In genomic region chr5:103595394-103596226, GRCm38 (mm10) we compare ENCODE assay signal across 9 mouse cellular contexts. TPM values are rescaled to one million over a fixed set of nuclear protein-coding genes. Genes with fewer than 3 reads are reported as not detected.
DNase-seq lines count a peak whose midpoint lies in the region; ATAC-seq and TF ChIP-seq lines count a peak whose summit lies in the region.
"Had no signal": no experiment of that assay in that cellular context is flagged by ENCODE, and none has a peak within 500 bp of the region (broad histone marks: within the 10 kb centered on the region; RNA-seq: fewer than 3 reads in every experiment).

No protein-coding gene starts in this region.

- DNase-seq in heart, postnatal 4 days: no peak
- no peak for DNase-seq in midbrain, embryonic 10.5 days (ENCODE audit: low spot score)
- no peak for DNase-seq in stomach, postnatal 0 days (ENCODE audit: low spot score)
- DNase-seq in thymus, postnatal 25 days: no peak
- DNase-seq in layer of hippocampus, adult 18-20 months (ENCODE audit: low spot score in 2 of 2): no peak
- DNase-seq: kidney, postnatal 36 days had no signal

- peak; percentile 41 for ATAC-seq in heart, embryonic 14.5 days (ENCODE audit: insufficient number of reproducible peaks, insufficient read depth, low FRiP score, low read depth)
- no peak for ATAC-seq in midbrain, embryonic 12.5 days (ENCODE audit: low FRiP score, low read depth)
- ATAC-seq in hindbrain, embryonic 16.5 days: peak; percentile 31; the same call in 1 of the 2 replicates
- 0 out of 2 replicates have a peak, but pooled peaks have one; percentile 28 for ATAC-seq in stomach, postnatal 0 days (ENCODE audit: low FRiP score, low TSS enrichment)

- no peaks in the 10 kb centered on the region for H3K9me3 ChIP-seq in heart, embryonic 14.5 days (ENCODE audit: control insufficient read depth, low read length)
- no peaks in the 10 kb centered on the region for H3K9me3 ChIP-seq in midbrain, embryonic 12.5 days
- H3K9me3 ChIP-seq in midbrain, embryonic 10.5 days (replicated peaks): no peaks in the 10 kb centered on the region
- no peaks in the 10 kb centered on the region for H3K9me3 ChIP-seq in hindbrain, embryonic 16.5 days (ENCODE audit: control insufficient read depth, low read length)
- H3K9me3 ChIP-seq in stomach, postnatal 0 days (ENCODE audit: control insufficient read depth, low read length): no peaks in the 10 kb centered on the region

- H3K36me3 ChIP-seq in heart, embryonic 14.5 days (ENCODE audit: control insufficient read depth, insufficient read depth, low read length): peaks cover 15% of the 10 kb centered on the region
- H3K36me3 ChIP-seq in midbrain, embryonic 12.5 days: peaks cover 21% of the 10 kb centered on the region
- H3K36me3 ChIP-seq in midbrain, embryonic 10.5 days: peaks cover 77% of the 10 kb centered on the region
- H3K36me3 ChIP-seq in hindbrain, embryonic 16.5 days (ENCODE audit: control insufficient read depth, insufficient read depth, low read length): no peaks in the 10 kb centered on the region
- H3K36me3 ChIP-seq in stomach, postnatal 0 days (ENCODE audit: control insufficient read depth, insufficient read depth, low read length): no peaks in the 10 kb centered on the region

- WGBS in heart, embryonic 14.5 days: 21% methylated on average over 13 of the region's 13 CpGs
- WGBS in midbrain, embryonic 12.5 days: 83% methylated on average over 13 of the region's 13 CpGs
- 89% methylated on average over 13 of the region's 13 CpGs for WGBS in midbrain, embryonic 10.5 days
- 57% methylated on average over 13 of the region's 13 CpGs for WGBS in hindbrain, embryonic 16.5 days
- WGBS in stomach, postnatal 0 days: 48% methylated on average over 13 of the region's 13 CpGs

- H3K27me3 ChIP-seq in heart, embryonic 14.5 days (ENCODE audit: control insufficient read depth, insufficient read depth, low read length): no peaks in the 10 kb centered on the region
- H3K27me3 ChIP-seq in midbrain, embryonic 12.5 days: no peaks in the 10 kb centered on the region
- no peaks in the 10 kb centered on the region for H3K27me3 ChIP-seq in midbrain, embryonic 10.5 days (ENCODE audit: low read depth, poor library complexity, severe bottlenecking)
- no peaks in the 10 kb centered on the region for H3K27me3 ChIP-seq in hindbrain, embryonic 16.5 days (replicated peaks; ENCODE audit: control insufficient read depth, insufficient read depth, low read length)
- H3K27me3 ChIP-seq in stomach, postnatal 0 days (ENCODE audit: control insufficient read depth, insufficient read depth, low read length): no peaks in the 10 kb centered on the region

- H3K4me3 ChIP-seq in heart, embryonic 14.5 days (ENCODE audit: control insufficient read depth in 1 of 2, insufficient read depth in 1 of 2, low read depth in 1 of 2, low read length in 2 of 2): no peak overlapping the region
- no peak overlapping the region for H3K4me3 ChIP-seq in midbrain, embryonic 12.5 days
- H3K4me3 ChIP-seq in midbrain, embryonic 10.5 days: no peak overlapping the region
- H3K4me3 ChIP-seq in hindbrain, embryonic 16.5 days (ENCODE audit: low read length): no peak overlapping the region
- no peak overlapping the region for H3K4me3 ChIP-seq in stomach, postnatal 0 days (ENCODE audit: low read depth, low read length)

- H3K4me2 ChIP-seq in heart, embryonic 14.5 days (ENCODE audit: low read length): peak overlapping the region; percentile 8; the same call in 1 of the 2 replicates
- no peak overlapping the region for H3K4me2 ChIP-seq in midbrain, embryonic 12.5 days (replicated peaks)
- no peak overlapping the region for H3K4me2 ChIP-seq in hindbrain, embryonic 16.5 days (ENCODE audit: low read length)
- no peak overlapping the region for H3K4me2 ChIP-seq in stomach, postnatal 0 days (replicated peaks; ENCODE audit: low read depth)

- peak overlapping the region; percentile 83 to 84 for H3K27ac ChIP-seq in heart, embryonic 14.5 days (replicated peaks in 1 of 2; ENCODE audit: control insufficient read depth in 1 of 2, insufficient read depth in 1 of 2, low read depth in 2 of 2, low read length in 2 of 2)
- 0 out of 2 replicates have a peak overlapping the region, but pooled peaks have one; percentile 1 for H3K27ac ChIP-seq in midbrain, embryonic 12.5 days (replicated peaks)
- H3K27ac ChIP-seq in midbrain, embryonic 10.5 days (replicated peaks): no peak overlapping the region
- H3K27ac ChIP-seq in hindbrain, embryonic 16.5 days (ENCODE audit: low read depth, low read length): 0 out of 2 replicates have a peak overlapping the region, but pooled peaks have one; percentile 4
- peak overlapping the region; percentile 67 for H3K27ac ChIP-seq in stomach, postnatal 0 days (replicated peaks)

- no peak for TF ChIP-seq CTCF in stomach, postnatal 0 days (IDR thresholded peaks at IDR 0.05; ENCODE audit: low read depth)

- TF ChIP-seq EP300 in stomach, postnatal 0 days (optimal IDR thresholded peaks at IDR 0.05): no peak

- peaks cover 28 to 41% of the 10 kb centered on the region in 2 experiments for H3K4me1 ChIP-seq in heart, embryonic 14.5 days (ENCODE audit: control insufficient read depth in 2 of 2, insufficient read depth in 2 of 2, low read length in 2 of 2)
- H3K4me1 ChIP-seq in midbrain, embryonic 12.5 days: 0 out of 2 replicates have a peak, but pooled peaks cover 9% of the 10 kb centered on the region
- no peaks in the 10 kb centered on the region for H3K4me1 ChIP-seq in midbrain, embryonic 10.5 days
- 0 out of 2 replicates have a peak, but pooled peaks cover 7% of the 10 kb centered on the region for H3K4me1 ChIP-seq in hindbrain, embryonic 16.5 days (ENCODE audit: control insufficient read depth, insufficient read depth, low read depth, low read length)
- no peaks in the 10 kb centered on the region for H3K4me1 ChIP-seq in stomach, postnatal 0 days (replicated peaks; ENCODE audit: control insufficient read depth, insufficient read depth)

- peak overlapping the region; percentile 38; the same call in 1 of the 2 replicates for H3K9ac ChIP-seq in heart, embryonic 14.5 days (ENCODE audit: low read length)
- no peak overlapping the region for H3K9ac ChIP-seq in midbrain, embryonic 12.5 days (replicated peaks)
- H3K9ac ChIP-seq in hindbrain, embryonic 16.5 days (ENCODE audit: low read depth, low read length): no peak overlapping the region
- no peak overlapping the region for H3K9ac ChIP-seq in stomach, postnatal 0 days (ENCODE audit: low read length)

RNA-seq across cellular contexts. Expression of gene Slc10a6, which starts 33.6 kb away (rescaled TPM):
- 0.76 and 1.6 TPM in 2 replicates for polyA plus RNA-seq in heart, embryonic 14.5 days (2014; fragmentation: Nextera tagmentation; extraction: Ambion mirVana)
- 1 to 10 TPM; 1.4 to 1.6 TPM for total RNA-seq in heart, postnatal 4 days (2021)
- polyA plus RNA-seq in midbrain, embryonic 12.5 days (2016; fragmentation: Nextera tagmentation; extraction: Ambion mirVana): not detected in 2 replicates
- polyA plus RNA-seq in midbrain, embryonic 10.5 days (2016; fragmentation: Nextera tagmentation; extraction: Ambion mirVana): 0.12 TPM in 1 of 2 replicates, not detected in the other
- polyA plus RNA-seq in hindbrain, embryonic 16.5 days (2015; fragmentation: Nextera tagmentation; extraction: Ambion mirVana): 0.32 and 0.34 TPM in 2 replicates
- 30.7 and 31.8 TPM in 2 replicates for polyA plus RNA-seq in stomach, postnatal 0 days (2015; fragmentation: Nextera tagmentation; extraction: Ambion mirVana)
- total RNA-seq in layer of hippocampus, adult 18-20 months (2021): not detected

Comparison
In these comparisons a context has a peak if more than half of its experiments do, and no peak if none do; other contexts are left out.
1. RNA of gene Slc10a6, which starts 33.6 kb away (polyA plus RNA-seq): 30.7 to 31.8 TPM in stomach, postnatal 0 days; 0.76 to 1.6 TPM in heart, embryonic 14.5 days, 0.32 to 0.34 TPM in hindbrain, embryonic 16.5 days, not detected in midbrain, embryonic 12.5 days and 0.12 TPM in midbrain, embryonic 10.5 days; every median in the first group is over 10 times any median in the second.